Mouse (Mus musculus): ENCODE measurements at regions not wholly inside any gene's neighbourhood (a gene's known extent, or its start where the extent isn't known, plus 50 kb on each side); places are given as distances from the start of the nearest gene placed in this dataset.

DNA sequence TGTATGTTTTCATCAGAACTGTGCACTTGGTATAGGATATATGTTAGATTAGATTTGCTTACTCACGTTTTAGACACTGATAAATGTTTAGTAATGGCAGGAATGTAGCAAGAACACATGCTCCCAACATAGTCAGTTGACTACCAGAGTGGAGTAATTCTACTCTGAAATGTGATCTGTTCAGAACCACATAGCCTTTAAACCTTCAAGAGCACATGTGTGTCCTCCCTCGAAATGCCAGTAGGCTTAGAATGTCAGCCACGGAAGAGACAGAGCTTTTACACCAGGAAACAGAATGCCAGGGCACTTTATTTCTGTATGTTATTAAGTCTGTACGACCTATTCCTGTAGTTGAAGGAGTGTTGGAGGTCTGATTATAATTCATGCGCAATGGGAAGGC lies 51.3 kb upstream of the Cd28 start:
- no peak for ATAC-seq (replicated peaks; ENCODE audit: low read depth, poor library complexity, severe bottlenecking)

DNA sequence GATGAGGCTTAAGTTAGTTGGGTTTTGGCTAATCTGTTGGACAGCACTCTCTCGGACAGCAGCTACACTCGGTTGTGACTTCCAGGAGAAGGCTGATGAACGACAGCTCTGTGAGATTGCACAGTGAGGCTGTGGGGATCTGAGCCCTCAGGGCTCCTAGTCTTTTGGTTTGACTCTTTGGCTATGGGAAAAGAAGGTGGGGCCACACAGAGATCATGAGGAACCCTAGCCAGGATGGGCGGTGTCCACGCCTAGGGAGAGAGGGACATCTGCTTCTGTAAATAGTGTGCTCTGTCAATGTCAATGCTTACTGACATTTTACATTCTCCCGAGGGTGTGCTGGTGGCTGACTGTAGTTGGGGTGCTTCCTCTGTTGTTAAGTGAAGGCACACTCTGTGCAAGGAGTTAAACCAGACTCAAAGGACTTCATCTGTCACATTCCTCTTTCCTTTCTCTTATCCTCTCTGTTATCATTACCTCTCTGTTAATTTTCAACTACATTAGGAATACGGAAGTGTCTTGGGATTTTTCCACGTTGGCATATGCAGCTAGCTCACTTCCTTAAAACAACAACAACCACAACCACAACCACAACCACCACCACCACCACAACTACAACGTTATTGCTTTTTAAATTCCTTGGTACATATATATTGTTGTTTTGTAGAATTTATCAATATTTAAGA lies 54.2 kb upstream of the Cd28 start:
- peak; percentile 65 for ATAC-seq (replicated peaks; ENCODE audit: low read depth, poor library complexity, severe bottlenecking)

DNA sequence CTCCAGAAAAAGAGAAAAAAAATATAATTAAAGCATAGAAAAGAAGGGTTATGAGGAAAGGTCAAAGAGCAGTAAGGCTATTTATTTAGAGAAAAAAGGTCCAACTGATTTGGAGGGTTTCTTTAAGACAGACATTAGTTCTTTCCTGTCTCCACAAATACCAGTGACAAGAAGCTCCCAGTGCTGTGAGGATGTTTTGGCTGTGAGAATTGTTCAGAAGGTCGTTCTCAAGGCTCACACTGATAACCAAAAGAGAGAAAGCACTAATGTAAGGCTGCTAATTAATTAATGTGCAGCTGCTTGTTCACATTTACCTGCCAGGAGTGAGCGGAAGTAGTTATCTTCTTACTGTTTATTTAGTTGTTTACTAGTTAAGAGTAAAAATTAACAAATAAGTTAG lies 54.7 kb upstream of the Cd28 start:
- no peak for ATAC-seq (replicated peaks; ENCODE audit: low read depth, poor library complexity, severe bottlenecking)

DNA sequence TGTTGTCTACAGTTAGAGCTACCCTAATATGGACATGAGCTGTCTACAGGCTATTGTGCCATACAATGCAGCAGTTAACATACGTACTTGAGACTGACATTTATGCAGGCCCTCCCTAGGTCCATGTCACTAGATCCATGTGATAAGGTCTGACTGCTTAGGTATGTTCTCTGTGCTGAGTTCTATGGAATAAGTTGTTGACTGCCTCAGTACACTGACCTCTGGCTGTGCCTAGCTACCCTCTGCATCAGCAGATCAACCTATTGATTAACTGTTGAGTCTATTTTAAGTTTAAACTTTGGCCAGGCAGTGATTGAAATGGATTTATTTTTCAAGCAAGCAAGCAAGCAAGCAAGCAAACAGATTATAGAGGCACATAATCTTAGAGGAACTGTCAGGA lies 57.0 kb upstream of the Cd28 start:
- ATAC-seq (replicated peaks; ENCODE audit: low read depth, poor library complexity, severe bottlenecking): no peak

DNA sequence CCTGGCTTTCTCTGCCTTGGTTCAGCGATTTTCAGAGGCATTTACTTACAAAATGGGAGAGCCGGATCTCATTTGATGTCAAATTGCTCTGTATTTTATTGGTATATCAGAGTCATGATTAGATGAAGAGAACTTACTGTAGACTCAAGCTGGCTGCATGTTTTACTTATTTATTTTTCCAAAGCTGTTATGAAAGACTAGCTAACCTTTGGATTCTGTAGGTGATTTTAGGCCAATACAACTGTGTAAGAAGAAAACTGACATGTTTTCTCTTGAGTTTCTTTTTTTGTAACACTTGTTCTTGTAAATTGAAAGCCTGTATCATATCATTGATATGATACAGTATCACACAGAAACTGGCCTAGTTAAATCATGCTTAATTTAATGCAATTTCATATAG lies 57.6 kb upstream of the Cd28 start:
- ATAC-seq (replicated peaks; ENCODE audit: low read depth, poor library complexity, severe bottlenecking): no peak

DNA sequence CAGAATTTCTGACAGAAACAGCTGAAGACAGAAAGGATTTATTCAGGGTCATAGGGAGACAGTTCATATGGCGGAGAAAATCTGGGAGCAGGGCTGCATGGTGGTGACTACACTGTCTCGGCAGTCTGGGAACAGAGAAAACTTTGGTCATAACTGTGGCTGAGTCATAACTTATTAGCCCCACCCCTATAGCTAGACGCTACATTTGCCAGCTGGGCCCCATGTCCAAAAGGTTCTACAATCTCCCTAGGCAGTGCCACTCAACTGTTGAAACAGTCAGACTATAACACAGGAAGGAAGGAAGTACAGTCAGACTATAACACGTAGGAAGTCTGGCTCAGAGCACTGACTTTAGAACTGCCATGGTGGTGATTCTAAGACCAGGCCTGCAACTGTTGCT lies 58.2 kb upstream of the Cd28 start:
- 0 out of 2 replicates have a peak, but pooled peaks have one; percentile 15 for ATAC-seq (replicated peaks; ENCODE audit: low read depth, poor library complexity, severe bottlenecking)

DNA sequence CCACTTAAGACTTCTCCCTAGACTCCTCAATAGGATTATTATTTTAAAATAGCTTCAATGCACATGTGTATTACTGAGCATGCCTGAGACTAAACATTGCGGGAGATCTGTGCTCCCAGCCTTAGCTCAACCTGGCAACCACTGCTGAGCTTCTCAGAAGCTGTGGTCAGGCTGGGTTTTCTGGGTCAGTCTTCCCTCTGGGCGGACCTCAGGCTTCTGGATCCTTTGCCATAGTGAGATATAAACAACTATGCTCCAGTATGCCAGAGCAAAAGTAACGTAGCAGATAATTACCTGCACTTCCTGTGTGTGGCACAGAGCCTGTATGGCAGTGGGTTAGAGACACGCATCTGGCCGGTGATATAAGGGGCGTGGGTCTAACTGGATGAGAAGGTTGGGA lies 59.1 kb upstream of the Cd28 start:
- ATAC-seq (replicated peaks; ENCODE audit: low read depth, poor library complexity, severe bottlenecking): no peak

DNA sequence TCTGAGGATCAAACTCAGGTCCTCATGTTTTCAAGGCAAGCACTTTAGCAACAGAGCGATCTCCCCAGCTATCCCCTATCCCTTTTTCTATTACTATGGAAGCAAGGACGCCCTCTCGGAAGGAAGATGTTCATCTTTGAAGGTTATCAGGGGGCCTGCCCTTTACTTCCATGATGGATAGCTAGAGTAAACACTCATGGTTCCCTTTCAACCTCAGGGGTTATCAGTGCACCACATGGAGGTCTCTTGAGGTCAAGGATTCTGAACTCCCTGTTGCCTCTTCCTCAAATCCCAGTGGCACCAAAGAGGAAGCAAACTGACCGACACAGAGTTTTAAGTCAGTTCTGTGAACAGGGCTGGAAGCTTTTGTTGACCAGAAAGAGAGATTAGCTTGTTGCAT lies 59.6 kb upstream of the Cd28 start:
- 0 out of 2 replicates have a peak, but pooled peaks have one; percentile 15 for ATAC-seq (replicated peaks; ENCODE audit: low read depth, poor library complexity, severe bottlenecking)

DNA sequence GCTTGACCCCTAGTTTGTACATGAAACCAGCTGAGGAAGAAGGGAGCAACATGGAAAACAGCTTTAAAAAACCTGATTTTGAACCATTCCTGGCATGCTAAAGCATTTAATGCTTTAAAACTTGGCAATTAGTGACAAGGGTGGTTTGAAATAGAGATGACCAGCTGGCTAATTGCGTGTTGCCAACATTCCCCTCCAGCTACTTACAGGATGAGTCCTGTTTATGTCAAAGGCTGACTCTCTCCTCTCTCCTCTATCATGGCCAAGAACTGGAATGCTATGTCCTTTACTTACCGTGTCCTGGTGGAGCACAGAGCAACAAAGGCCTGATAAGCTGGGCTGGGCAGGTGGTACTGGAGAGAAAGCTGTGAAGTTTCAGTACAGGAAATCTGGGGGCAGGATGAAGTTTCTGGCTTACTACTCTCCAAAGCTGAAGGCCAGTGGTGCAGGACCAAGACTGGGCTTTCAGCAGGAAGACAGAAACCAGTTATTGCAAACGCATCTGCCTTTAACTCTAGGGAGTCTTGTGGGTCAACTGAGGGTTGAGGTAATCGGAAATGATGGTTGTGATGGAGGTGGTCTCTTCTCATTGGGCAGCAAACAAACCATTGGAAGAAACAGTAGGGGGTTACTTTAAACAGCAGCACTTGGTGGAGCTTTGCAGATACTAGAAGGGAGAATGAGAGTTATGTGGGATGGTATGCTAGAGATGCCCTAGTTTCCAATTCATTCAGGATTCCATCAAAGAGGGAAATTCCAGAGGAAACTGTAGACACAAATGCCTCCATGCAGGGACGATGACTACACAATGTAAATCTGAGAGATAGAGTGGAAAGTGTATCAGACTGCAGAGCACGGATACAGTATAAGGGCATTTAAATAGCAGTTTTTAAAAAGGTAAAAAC lies 60.7 kb upstream of the Cd28 start:
- ATAC-seq (replicated peaks; ENCODE audit: low read depth, poor library complexity, severe bottlenecking): no peak

DNA sequence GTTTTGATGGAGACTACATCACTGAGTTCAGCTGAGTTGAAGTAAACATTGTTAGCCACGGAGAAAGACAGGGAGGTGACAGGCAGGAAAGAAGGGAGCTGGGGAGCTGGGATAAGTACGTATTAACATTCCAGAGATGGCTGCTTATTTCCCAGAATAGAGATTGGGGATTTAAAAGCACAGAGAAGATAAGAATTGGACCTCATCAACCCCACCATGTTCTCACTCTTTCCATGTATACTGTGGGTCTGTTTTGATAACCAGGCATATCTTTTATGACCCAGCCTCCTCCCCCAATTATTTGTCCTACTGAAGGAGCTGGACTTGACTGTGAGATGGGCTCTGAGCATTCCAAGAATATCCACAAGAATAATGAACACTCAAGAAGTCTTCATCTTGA lies 61.4 kb upstream of the Cd28 start:
- ATAC-seq (replicated peaks; ENCODE audit: low read depth, poor library complexity, severe bottlenecking): no peak

DNA sequence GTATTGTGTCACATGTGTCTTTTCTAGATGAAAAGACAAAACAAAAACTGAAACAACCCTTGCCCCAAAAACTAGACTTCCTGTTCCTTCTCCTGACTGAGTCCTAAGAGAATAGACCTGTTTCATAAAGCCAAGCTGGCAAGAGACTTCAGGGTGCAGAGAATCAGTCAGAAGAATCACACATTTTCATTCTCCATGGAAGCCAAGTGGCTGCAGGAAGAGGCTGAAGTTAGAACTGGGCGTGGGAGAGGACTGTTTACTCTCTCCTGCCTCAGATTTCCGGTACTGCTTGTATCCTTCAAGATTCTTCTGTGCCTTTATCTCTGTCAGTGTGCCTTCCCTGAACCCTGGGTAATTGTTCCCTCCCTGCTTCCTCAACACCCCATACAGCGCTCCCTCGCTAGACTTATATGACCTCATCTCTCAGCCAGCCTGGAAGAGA lies 64.0 kb upstream of the Cd28 start:
- ATAC-seq (replicated peaks; ENCODE audit: low read depth, poor library complexity, severe bottlenecking): no peak

DNA sequence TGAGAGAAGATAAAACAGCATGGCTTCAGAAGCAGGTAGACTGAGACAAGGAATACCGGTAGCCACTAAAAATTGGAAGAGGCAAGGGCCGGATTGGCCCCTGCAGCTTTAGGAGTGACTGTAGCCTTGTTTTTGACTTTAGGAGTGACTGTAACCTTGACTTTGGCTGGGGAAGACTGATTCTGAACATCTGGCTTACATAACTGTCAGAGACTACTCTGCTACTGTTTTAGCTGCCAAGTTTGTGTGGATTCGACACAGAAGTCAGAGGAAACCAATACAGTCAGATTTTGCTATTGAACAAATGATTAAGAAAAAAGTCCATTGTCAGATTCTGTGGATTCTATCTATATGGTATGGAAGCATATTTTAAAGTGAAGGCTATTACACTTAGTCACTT lies 66.4 kb upstream of the Cd28 start:
- no peak for ATAC-seq (replicated peaks; ENCODE audit: low read depth, poor library complexity, severe bottlenecking)

DNA sequence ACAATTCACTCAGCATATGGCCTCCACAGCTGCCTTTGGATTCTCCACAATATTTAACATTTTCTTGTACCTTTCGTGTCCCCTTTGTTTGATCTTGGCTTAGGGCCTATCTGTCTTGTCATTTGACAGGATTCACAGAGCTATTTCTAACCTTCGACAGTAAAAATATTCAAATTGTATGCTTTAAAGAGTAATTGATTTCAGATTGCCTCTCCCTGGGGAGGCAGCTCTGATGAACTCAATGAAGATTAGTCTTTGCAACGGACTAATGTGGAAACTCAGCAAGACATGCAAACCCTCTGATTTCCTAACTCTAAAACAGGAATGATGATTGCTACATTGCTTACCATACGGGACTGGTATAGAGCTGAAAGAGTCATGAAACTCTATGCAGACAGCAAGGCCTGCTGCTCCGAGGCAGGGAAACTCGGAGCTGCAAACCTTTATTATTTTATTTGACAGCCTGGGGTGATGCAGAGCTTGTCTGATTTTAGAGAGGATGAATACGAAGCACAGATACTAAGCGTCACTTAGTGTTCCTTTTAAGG lies 67.2 kb upstream of the Cd28 start:
- ATAC-seq (replicated peaks; ENCODE audit: low read depth, poor library complexity, severe bottlenecking): no peak

DNA sequence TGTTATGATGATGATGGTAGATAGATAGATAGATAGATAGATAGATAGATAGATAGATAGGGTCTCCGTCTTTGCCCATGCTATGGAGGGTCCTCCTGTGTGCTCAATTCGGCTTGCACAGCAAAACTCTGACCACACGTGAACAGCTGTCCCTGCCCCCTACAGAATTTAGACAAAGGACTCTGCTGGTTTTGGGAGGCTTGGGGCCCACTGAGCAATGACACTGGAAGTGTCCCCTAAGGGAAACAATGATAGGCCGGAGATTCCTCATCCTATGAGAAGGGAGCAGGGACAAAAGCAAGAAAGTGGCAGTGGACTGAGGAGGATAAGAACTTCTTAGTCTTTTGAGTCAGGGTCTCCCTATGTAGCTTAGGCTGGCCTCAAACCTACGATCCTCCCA lies 69.8 kb upstream of the Cd28 start:
- no peak for ATAC-seq (replicated peaks; ENCODE audit: low read depth, poor library complexity, severe bottlenecking)

DNA sequence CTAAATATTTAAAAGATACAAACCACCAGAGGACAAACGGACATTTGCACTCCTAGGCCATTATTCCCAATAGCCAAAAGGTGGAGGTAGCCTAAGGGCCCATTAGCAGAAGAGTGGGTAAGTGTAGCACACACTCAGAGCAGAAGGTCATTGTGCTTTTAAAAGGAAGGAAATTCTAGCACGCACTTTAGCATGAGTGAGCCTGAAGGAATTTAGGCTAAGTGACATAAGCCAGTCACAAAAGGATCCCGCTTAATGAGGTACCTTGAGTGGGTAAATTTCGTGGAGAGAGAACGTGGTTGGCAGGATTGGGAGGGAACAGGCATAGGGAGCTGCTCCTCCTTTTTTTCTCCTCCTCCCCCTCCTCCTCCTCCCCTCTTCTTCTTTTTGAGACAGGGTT lies 70.4 kb upstream of the Cd28 start:
- ATAC-seq (replicated peaks; ENCODE audit: low read depth, poor library complexity, severe bottlenecking): no peak

DNA sequence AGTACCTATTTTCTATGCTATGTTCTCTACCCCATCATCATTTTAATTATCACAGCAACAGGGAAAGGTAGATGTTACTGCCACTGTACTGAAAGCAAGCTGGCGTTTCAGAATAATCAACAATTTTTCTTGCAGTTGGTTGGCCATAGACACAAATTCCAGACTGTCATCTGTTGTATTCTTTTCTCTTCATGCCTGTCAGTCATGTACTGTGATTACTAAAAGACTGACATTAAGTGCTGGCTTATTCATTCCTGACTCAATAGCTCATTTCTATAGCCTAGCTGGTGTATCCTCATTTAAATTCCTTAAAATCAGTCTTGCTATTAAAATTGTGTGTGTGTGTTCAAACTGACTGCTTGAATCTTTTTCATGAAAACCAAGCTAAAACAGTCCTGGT lies 71.4 kb upstream of the Cd28 start:
- ATAC-seq (replicated peaks; ENCODE audit: low read depth, poor library complexity, severe bottlenecking): no peak

DNA sequence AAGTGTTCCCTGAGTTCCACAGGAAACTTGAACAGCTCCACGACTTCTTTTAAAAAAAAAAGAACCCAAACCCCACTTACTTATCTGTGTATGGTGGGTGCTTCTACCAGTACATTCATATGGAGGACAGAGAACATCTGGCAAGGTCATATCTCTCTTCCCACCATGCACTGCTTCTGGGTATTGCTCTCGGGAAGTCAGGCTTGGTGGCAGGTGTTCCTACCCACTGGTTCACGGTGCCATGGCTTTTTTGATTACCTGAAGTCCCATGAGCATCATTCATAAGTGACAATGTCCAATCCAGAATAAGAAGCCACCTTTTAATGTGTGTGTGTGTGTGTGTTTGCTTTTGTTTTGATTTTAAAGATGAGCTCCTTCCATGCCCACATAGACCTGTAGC lies 73.8 kb upstream of the Cd28 start:
- no peak for ATAC-seq (replicated peaks; ENCODE audit: low read depth, poor library complexity, severe bottlenecking)

DNA sequence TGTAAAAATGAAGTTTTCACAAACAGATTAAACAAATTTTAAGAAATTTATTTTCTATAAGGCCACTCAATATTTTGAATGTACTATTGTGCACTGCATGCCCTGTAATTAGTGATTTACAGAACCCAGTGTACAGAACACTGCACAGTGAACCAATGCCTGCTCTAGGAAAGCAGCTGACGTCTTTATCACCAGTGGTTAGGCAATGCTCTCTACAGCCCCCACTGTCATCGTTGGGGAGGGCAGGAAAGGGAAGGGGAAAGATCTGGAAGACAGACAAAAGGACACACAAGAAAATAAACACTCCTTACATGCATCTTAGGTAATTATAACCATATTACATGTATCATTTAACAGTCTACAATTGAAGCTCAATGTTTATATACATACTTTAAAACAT lies 74.4 kb upstream of the Cd28 start:
- ATAC-seq (replicated peaks; ENCODE audit: low read depth, poor library complexity, severe bottlenecking): peak; percentile 52; the same call in 1 of the 2 replicates

DNA sequence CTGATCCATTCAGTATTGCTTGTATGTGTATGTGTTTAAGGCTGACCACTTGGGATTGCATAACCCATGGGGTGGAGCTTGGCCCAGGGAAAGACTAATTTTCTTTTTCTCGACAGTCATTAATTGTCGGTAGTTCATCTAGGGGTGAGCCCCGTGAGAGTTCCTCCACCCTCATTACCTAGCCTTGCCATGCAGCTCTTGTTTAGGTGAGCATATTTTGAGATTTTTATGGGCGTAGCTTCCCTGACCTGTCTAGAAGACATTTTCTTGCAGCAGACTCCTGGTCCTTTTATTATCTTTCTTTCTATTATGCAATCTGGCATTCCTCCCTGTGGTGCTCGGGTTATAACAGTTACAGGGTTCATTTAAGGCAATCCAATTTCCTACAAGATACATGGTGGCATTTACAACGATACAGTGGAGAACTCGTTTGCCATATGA lies 74.4 kb upstream of the Raph1 start:
- no peak for ATAC-seq (replicated peaks; ENCODE audit: low read depth, poor library complexity, severe bottlenecking)

DNA sequence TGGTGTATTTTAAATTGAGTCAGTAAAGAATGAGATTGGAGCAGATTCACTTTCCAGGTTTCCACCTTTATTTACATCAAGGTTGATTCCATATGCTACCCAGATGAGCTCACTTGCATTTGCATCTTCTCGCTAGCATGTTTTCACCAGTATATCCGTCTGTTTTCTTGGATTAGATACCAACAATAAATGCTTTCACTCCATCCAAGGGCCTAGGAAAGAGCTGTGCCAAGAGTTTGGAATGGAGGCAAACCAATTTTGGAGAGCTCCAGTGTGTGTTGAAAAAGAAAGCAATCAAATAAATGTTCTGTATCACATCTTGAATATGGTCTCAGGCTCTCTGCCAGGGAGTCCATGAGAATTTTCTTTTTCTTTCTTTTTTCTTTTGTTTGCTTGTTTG lies 72.6 kb upstream of the Raph1 start:
- no peak for ATAC-seq (replicated peaks; ENCODE audit: low read depth, poor library complexity, severe bottlenecking)

DNA sequence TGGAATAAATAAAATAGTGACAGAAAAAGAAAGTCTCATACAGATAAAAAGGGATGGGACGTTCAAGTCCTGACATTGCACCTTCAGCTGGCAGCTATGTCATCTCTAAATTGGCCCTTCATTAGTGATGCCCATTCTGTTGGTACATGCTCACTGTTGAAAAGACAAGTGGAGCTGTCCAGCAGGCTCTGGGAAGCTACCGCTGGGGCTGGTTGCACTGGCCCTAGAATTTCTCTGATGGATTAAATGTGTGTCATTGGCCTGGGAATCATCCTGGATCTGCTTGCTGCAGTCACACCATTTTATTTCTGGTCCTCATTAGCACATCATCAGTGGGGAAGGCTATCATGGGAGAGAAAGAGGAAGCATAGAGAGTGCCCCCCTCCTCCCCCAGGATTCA lies 72.2 kb upstream of the Raph1 start:
- no peak for ATAC-seq (replicated peaks; ENCODE audit: low read depth, poor library complexity, severe bottlenecking)

Data from common myeloid progenitor, adult 5-6 weeks (primary cell).